Mouse (Mus musculus) embryo, embryonic 10.5 days (tissue): Measurements from ENCODE around the gene Xcr1.

ENCODE experiments used
- DNase-seq: peaks from one replicate; pipeline ENCODE4 v3.0.0-alpha.2; 2015; ENCODE audit warnings: low spot score

Gene Xcr1

GRCm38 (mm10) chr9:123861929-123862328 is at the start of gene Xcr1:
Xcr1 (minus strand) TSS chr9:123862029.
- no peak for DNase-seq

- DNase-seq: no peak
Observed at GRCm38 (mm10) chr9:123872049-123872448, 10.2 kb upstream of the Xcr1 start.

- DNase-seq: no peak
Observed at GRCm38 (mm10) chr9:123869167-123869784, 7.4 kb upstream of the Xcr1 start.

- DNase-seq: no peak
Observed at GRCm38 (mm10) chr9:123863641-123864040, 1.8 kb upstream of the Xcr1 start.

- DNase-seq: no peak
Observed at GRCm38 (mm10) chr9:123862895-123863616, 1.2 kb upstream of the Xcr1 start.

- no peak for DNase-seq
Observed at GRCm38 (mm10) chr9:123856836-123857235, 5.0 kb downstream of the Xcr1 start.

- no peak for DNase-seq
Observed at GRCm38 (mm10) chr9:123852449-123853390, 9.1 kb downstream of the Xcr1 start.

- DNase-seq: peak; percentile 97
Observed at GRCm38 (mm10) chr9:123851713-123852448, 9.9 kb downstream of the Xcr1 start, which contains the start of gene Fyco1. Fyco1 (minus strand) TSS chr9:123851899.

GRCm38 (mm10) chr9:123851062-123851712 is 10.6 kb downstream of the Xcr1 start:
- DNase-seq: peak; percentile 67

- DNase-seq: peak; percentile 30
Observed at GRCm38 (mm10) chr9:123850705-123851061, 11.1 kb downstream of the Xcr1 start.

GRCm38 (mm10) chr9:123849976-123850695 is 11.7 kb downstream of the Xcr1 start:
- no peak for DNase-seq

- DNase-seq: no peak
Observed at GRCm38 (mm10) chr9:123846490-123846889, 15.3 kb downstream of the Xcr1 start.

- peak; percentile 1 for DNase-seq
Observed at GRCm38 (mm10) chr9:123845120-123845519, 16.7 kb downstream of the Xcr1 start.

GRCm38 (mm10) chr9:123844468-123844867 is 17.4 kb downstream of the Xcr1 start:
- no peak for DNase-seq

GRCm38 (mm10) chr9:123840243-123840642 is 21.6 kb downstream of the Xcr1 start:
- DNase-seq: no peak

GRCm38 (mm10) chr9:123835851-123836250 is 26.0 kb downstream of the Xcr1 start:
- no peak for DNase-seq

- DNase-seq: no peak
Observed at GRCm38 (mm10) chr9:123828916-123829315, 32.9 kb downstream of the Xcr1 start.

- no peak for DNase-seq
Observed at GRCm38 (mm10) chr9:123826631-123827030, 35.2 kb downstream of the Xcr1 start.

- no peak for DNase-seq
Observed at GRCm38 (mm10) chr9:123818601-123819000, 43.2 kb downstream of the Xcr1 start.

GRCm38 (mm10) chr9:123815996-123816395 is 45.8 kb downstream of the Xcr1 start:
- no peak for DNase-seq

- DNase-seq: no peak
Observed at GRCm38 (mm10) chr9:123815444-123815843, 46.4 kb downstream of the Xcr1 start.
